Mouse (Mus musculus): Measurements from ENCODE around the gene Ttn. TPM values are rescaled to one million over a fixed set of nuclear protein-coding genes. Genes with fewer than 3 reads are reported as not detected.

Gene Ttn
- total and polyA plus RNA-seq, 3 experiments = under 0.01 to 0.03 TPM; not detected in 1

GRCm38 (mm10) chr2:76719650-76720049 is 262.7 kb downstream of the Ttn start:
- H3K27me3 ChIP-seq (ENCODE audit: control insufficient read depth in 1 of 2, insufficient read depth in 2 of 2, low read length in 2 of 2) = no peaks in the 10 kb centered on the region
- H3K36me3 ChIP-seq (ENCODE audit: control insufficient read depth in 1 of 2, insufficient read depth in 2 of 2, low read length in 2 of 2) = no peaks in the 10 kb centered on the region
- no peak overlapping the region for H3K27ac ChIP-seq (ENCODE audit: control insufficient read depth, low read depth, low read length)
- TF ChIP-seq MEF2A (IDR thresholded peaks at IDR 0.05; ENCODE audit: extremely low read depth, insufficient replicate concordance, low read depth, low read length, poor library complexity, severe bottlenecking) (no peak), BHLHE40 (IDR thresholded peaks at IDR 0.05; ENCODE audit: borderline replicate concordance, low read depth, low read length) (no peak)
- H3K9ac ChIP-seq (ENCODE audit: control insufficient read depth, low read depth, low read length, poor library complexity, severe bottlenecking) = no peak overlapping the region
- H3K4me1 ChIP-seq (ENCODE audit: control insufficient read depth in 1 of 2, insufficient read depth in 2 of 2, low read length in 2 of 2) = no peaks in the 10 kb centered on the region
- DNase-seq (ENCODE audit: low read depth, low spot score) = no peak
- no peak overlapping the region for H3K4me3 ChIP-seq (ENCODE audit: control insufficient read depth in 1 of 2, insufficient read depth in 1 of 2, low read depth in 2 of 2, low read length in 2 of 2)
- H3K9me3 ChIP-seq (replicated peaks; ENCODE audit: insufficient read depth, low read length) = no peaks in the 10 kb centered on the region
- H3K79me2 ChIP-seq (ENCODE audit: control insufficient read depth, insufficient read depth, low read length, poor library complexity) = no peaks in the 10 kb centered on the region

- Histone ChIP-seq H3K9me3 (replicated peaks; ENCODE audit: insufficient read depth, low read length) (no peaks in the 10 kb centered on the region), H3K27me3 (ENCODE audit: control insufficient read depth in 1 of 2, insufficient read depth in 2 of 2, low read length in 2 of 2) (no peaks in the 10 kb centered on the region), H3K36me3 (ENCODE audit: control insufficient read depth in 1 of 2, insufficient read depth in 2 of 2, low read length in 2 of 2) (no peaks in the 10 kb centered on the region; a peak in 1 of 4 replicates), H3K27ac (ENCODE audit: control insufficient read depth, low read depth, low read length) (no peak overlapping the region), H3K4me3 (ENCODE audit: control insufficient read depth in 1 of 2, insufficient read depth in 1 of 2, low read depth in 2 of 2, low read length in 2 of 2) (no peak overlapping the region), H3K4me1 (ENCODE audit: control insufficient read depth in 1 of 2, insufficient read depth in 2 of 2, low read length in 2 of 2) (no peaks in the 10 kb centered on the region), H3K79me2 (ENCODE audit: control insufficient read depth, insufficient read depth, low read length, poor library complexity) (no peaks in the 10 kb centered on the region), H3K9ac (ENCODE audit: control insufficient read depth, low read depth, low read length, poor library complexity, severe bottlenecking) (no peak overlapping the region)
- TF ChIP-seq SMC3 (IDR thresholded peaks at IDR 0.05; ENCODE audit: low read depth, low read length) = peak; percentile 34
- no peak for TF ChIP-seq ZKSCAN1 (IDR thresholded peaks at IDR 0.05; ENCODE audit: low read depth, low read length)
- TF ChIP-seq SIN3A (IDR thresholded peaks at IDR 0.05; ENCODE audit: low read length) = no peak
- no peak for TF ChIP-seq CHD2 (IDR thresholded peaks at IDR 0.05; ENCODE audit: low read length)
- TF ChIP-seq MEF2A (IDR thresholded peaks at IDR 0.05; ENCODE audit: extremely low read depth, insufficient replicate concordance, low read depth, low read length, poor library complexity, severe bottlenecking) = no peak
- no peak for TF ChIP-seq KAT2A (conservative IDR thresholded peaks at IDR 0.05; ENCODE audit: low read depth, low read length)
- no peak for TF ChIP-seq BHLHE40 (IDR thresholded peaks at IDR 0.05; ENCODE audit: borderline replicate concordance, low read depth, low read length)
- TF ChIP-seq POLR2AphosphoS5 (IDR thresholded peaks at IDR 0.05; ENCODE audit: borderline replicate concordance, low read depth, low read length) = no peak
- TF ChIP-seq UBTF (IDR thresholded peaks at IDR 0.05; ENCODE audit: borderline replicate concordance, insufficient read depth, low read depth, low read length) = no peak
- TF ChIP-seq POLR2A (IDR thresholded peaks at IDR 0.05; ENCODE audit: control insufficient read depth in 1 of 2, insufficient read depth in 1 of 2, low read depth in 1 of 2, low read length in 2 of 2, poor library complexity in 1 of 2) = no peak
- no peak for TF ChIP-seq E2F4 (IDR thresholded peaks at IDR 0.05; ENCODE audit: borderline replicate concordance, low read depth, low read length)
- no peak for TF ChIP-seq MXI1 (IDR thresholded peaks at IDR 0.05; ENCODE audit: low read depth, low read length)
- peak; percentile 23; the same call in 1 of the 2 replicates for TF ChIP-seq RAD21 (IDR thresholded peaks at IDR 0.05; ENCODE audit: low read depth, low read length)
- peak; percentile 9 to 40 (median 23); a peak in 4 of 6 replicates for TF ChIP-seq CTCF (IDR thresholded peaks at IDR 0.05 in 2 of 3, conservative IDR thresholded peaks at IDR 0.05 in 1 of 3; ENCODE audit: control insufficient read depth in 1 of 3, insufficient read depth in 1 of 3, low read depth in 2 of 3, low read length in 3 of 3, poor library complexity in 1 of 3, severe bottlenecking in 1 of 3)
- no peak for TF ChIP-seq ZNF384 (IDR thresholded peaks at IDR 0.05; ENCODE audit: low read depth, low read length)
- TF ChIP-seq TBP (IDR thresholded peaks at IDR 0.05; ENCODE audit: low read depth, low read length) = no peak
- no peak for TF ChIP-seq GATA1 (IDR thresholded peaks at IDR 0.05; ENCODE audit: low read depth, low read length)
- no peak for DNase-seq (ENCODE audit: low read depth, low spot score)
Measured at GRCm38 (mm10) chr2:76714984-76715383, 267.4 kb downstream of the Ttn start.

Measured in MEL (cell line).